Mouse (Mus musculus): ENCODE data around the gene Ccdc113.

DNA sequence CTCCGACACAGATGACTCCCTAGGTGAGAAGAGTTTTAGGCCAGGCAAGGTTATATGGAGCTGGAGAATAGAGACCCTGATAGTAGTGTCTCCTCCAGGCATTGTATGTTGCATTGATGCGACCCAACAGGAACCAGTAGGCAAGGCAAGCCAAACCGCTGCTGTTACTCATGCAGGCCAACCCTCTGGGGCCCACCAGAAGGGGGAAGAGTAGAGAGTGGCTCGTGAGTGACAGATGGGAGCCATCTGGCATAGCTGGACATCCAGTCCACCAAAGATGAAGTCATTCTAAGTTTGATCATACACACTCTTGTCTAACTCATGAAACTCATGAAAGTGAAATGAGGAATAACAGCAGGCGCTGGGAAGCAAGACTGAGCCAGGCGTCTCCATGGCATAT is 32.9 kb downstream of the Ccdc113 start:
- TF ChIP-seq EP300 (IDR thresholded peaks at IDR 0.05; ENCODE audit: low read depth): no peak
- TF ChIP-seq CTCF (IDR thresholded peaks at IDR 0.05; ENCODE audit: low read depth): no peak
